Mouse (Mus musculus): ENCODE results near the gene Pacrg.

Pacrg gene

GRCm38 (mm10) chr17:10490374-10491169 lies 349.5 kb downstream of the Pacrg start:
- no peak for DNase-seq

- no peak for DNase-seq
Measured at GRCm38 (mm10) chr17:10488873-10489272, 351.2 kb downstream of the Pacrg start.

GRCm38 (mm10) chr17:10483945-10484546 lies 356.1 kb downstream of the Pacrg start:
- DNase-seq = no peak

- no peak for DNase-seq
Measured at GRCm38 (mm10) chr17:10481081-10481480, 359.0 kb downstream of the Pacrg start.

GRCm38 (mm10) chr17:10479020-10479707 lies 360.9 kb downstream of the Pacrg start:
- DNase-seq = peak in 1 of 2 experiments; percentile 49

GRCm38 (mm10) chr17:10478377-10478776 lies 361.7 kb downstream of the Pacrg start:
- no peak for DNase-seq

GRCm38 (mm10) chr17:10476807-10477206 lies 363.3 kb downstream of the Pacrg start:
- no peak for DNase-seq

- no peak for DNase-seq
Measured at GRCm38 (mm10) chr17:10474972-10475371, 365.1 kb downstream of the Pacrg start.

- no peak for DNase-seq
Measured at GRCm38 (mm10) chr17:10473826-10474384, 366.2 kb downstream of the Pacrg start.

GRCm38 (mm10) chr17:10473175-10473574 lies 366.9 kb downstream of the Pacrg start:
- DNase-seq = no peak

GRCm38 (mm10) chr17:10469874-10470568 lies 370.1 kb downstream of the Pacrg start:
- peak in 1 of 2 experiments; percentile 16 for DNase-seq

GRCm38 (mm10) chr17:10467102-10467501 lies 373.0 kb downstream of the Pacrg start:
- DNase-seq = peak in 1 of 2 experiments; percentile 11

GRCm38 (mm10) chr17:10465467-10465866 lies 374.6 kb downstream of the Pacrg start:
- no peak for DNase-seq

GRCm38 (mm10) chr17:10464700-10465099 lies 375.4 kb downstream of the Pacrg start:
- DNase-seq = peak; percentile 27 to 60

GRCm38 (mm10) chr17:10463626-10464025 lies 376.5 kb downstream of the Pacrg start:
- DNase-seq = peak; percentile 86 to 87

GRCm38 (mm10) chr17:10460916-10461315 lies 379.2 kb downstream of the Pacrg start:
- DNase-seq = no peak

- no peak for DNase-seq
Measured at GRCm38 (mm10) chr17:10458743-10459142, 381.4 kb downstream of the Pacrg start.

GRCm38 (mm10) chr17:10456409-10456808 lies 383.7 kb downstream of the Pacrg start:
- no peak for DNase-seq

GRCm38 (mm10) chr17:10455961-10456360 lies 384.1 kb downstream of the Pacrg start:
- DNase-seq = no peak

- DNase-seq = no peak
Measured at GRCm38 (mm10) chr17:10454406-10454805, 385.7 kb downstream of the Pacrg start.

- DNase-seq = no peak
Measured at GRCm38 (mm10) chr17:10452801-10453200, 387.3 kb downstream of the Pacrg start.

- DNase-seq = no peak
Measured at GRCm38 (mm10) chr17:10451306-10452077, 388.6 kb downstream of the Pacrg start.

Measured in lung, adult 18-20 months (tissue).